Mouse (Mus musculus) heart, postnatal 0 days (tissue): ENCODE measurements around the gene Sirt7.

Source experiments
- CTCF ChIP-seq: IDR thresholded peaks from 2 replicates; pipeline ENCODE4 v1.5.1; 2016; ENCODE audit warnings: antibody characterized with exemption, control low read depth, low read depth
- EP300 ChIP-seq: IDR thresholded peaks from 2 replicates; pipeline ENCODE4 v1.6.1; 2016; ENCODE audit warnings: antibody characterized with exemption, low read depth

DNA sequence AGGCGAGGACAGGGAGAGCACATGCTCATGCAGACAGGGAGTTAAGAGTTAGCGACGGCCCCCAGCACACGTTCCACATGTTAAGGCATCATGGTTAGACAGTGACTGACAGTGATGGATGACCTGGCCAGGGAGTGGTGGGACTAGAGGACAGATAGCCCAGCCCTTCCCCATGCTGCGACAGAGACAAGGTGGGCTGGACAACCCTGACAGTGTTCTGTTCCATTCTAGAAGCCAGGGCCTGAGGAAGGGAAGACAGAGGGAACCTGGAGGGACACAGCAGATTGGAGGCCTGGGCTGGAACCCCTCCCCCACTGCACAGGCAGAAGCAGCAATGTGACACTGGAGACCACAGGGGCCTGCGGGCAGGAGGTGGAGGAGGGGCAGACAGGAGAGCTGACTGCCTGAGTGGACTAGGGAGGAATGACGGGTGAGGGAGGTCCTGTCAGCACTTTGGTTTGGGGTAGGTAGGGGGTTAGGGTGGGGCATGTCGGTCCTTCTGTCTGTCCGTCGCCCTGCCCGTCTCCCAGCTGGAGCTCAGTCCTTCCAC is 46.3 kb downstream of the Sirt7 start:
- TF ChIP-seq EP300 (no peak), CTCF (no peak)
